Mouse (Mus musculus) thymus, adult 2 months (tissue): ENCODE measurements around the gene Ubald2. TPM values are rescaled to one million over a fixed set of nuclear protein-coding genes. Genes with fewer than 3 reads are reported as not detected.

ENCODE experiments used
- DNase-seq: peaks from one replicate; pipeline ENCODE4 v3.0.0; 2021
- H3K27ac ChIP-seq: fragments of 200-500 bp; 2 replicates; pipeline ENCODE4 v1.5.1; 2012; ENCODE audit warnings: low read length, control low read depth; ENCODE audit not compliant: control insufficient read depth, insufficient read depth
- H3K27me3 ChIP-seq: fragments of 200-500 bp; 2 replicates; pipeline ENCODE4 v1.6.1; 2012; ENCODE audit warnings: mild to moderate bottlenecking, low read length, moderate library complexity, mixed read lengths; ENCODE audit not compliant: control insufficient read depth, insufficient read depth
- H3K36me3 ChIP-seq: fragments of 200-500 bp; 2 replicates; pipeline ENCODE4 v1.6.1; 2012; ENCODE audit warnings: mild to moderate bottlenecking, low read length, moderate library complexity; ENCODE audit not compliant: control insufficient read depth, insufficient read depth
- H3K4me1 ChIP-seq: fragments of 200-500 bp; replicated peaks from 2 replicates; pipeline ENCODE4 v1.6.1; 2012; ENCODE audit warnings: low read length; ENCODE audit not compliant: control insufficient read depth, insufficient read depth
- H3K4me3 ChIP-seq: fragments of 200-500 bp; 2 replicates; pipeline ENCODE4 v1.5.1; 2012; ENCODE audit warnings: mild to moderate bottlenecking, low read length, control low read depth, moderate library complexity; ENCODE audit not compliant: control insufficient read depth, insufficient read depth
- CTCF ChIP-seq: fragments of 200-500 bp; IDR thresholded peaks from 2 replicates; pipeline ENCODE4 v1.5.1; 2012; ENCODE audit warnings: mild to moderate bottlenecking, control low read depth, low read length, moderate library complexity, borderline replicate concordance; ENCODE audit not compliant: control insufficient read depth, poor library complexity, insufficient read depth; ENCODE audit errors: extremely low read depth
- POLR2A ChIP-seq: fragments of 200-500 bp; IDR thresholded peaks from 2 replicates; pipeline ENCODE4 v1.6.1; 2012; ENCODE audit warnings: mild to moderate bottlenecking, low read length, control low read depth, moderate library complexity; ENCODE audit not compliant: control insufficient read depth, poor library complexity, insufficient read depth; ENCODE audit errors: extremely low read depth
- WGBS: fragments of 180-500 bp; shearing (Covaris S2); methylation state at CpG from one replicate; pipeline ENCODE4 v1.1.7; 2018; 5-methylcytosine and 5-hydroxymethylcytosine counted together
- polyA plus RNA-seq: library from polyadenylated mRNA; depleted of rRNA; stranded (reverse); fragments of >200 nt; gene quantifications from 2 replicates; pipeline ENCODE4 v1.2.3, GENCODE M21; 2012; rRNA removed

The Ubald2 gene
- polyA plus RNA-seq, result 558 and 566 TPM in 2 replicates

DNA sequence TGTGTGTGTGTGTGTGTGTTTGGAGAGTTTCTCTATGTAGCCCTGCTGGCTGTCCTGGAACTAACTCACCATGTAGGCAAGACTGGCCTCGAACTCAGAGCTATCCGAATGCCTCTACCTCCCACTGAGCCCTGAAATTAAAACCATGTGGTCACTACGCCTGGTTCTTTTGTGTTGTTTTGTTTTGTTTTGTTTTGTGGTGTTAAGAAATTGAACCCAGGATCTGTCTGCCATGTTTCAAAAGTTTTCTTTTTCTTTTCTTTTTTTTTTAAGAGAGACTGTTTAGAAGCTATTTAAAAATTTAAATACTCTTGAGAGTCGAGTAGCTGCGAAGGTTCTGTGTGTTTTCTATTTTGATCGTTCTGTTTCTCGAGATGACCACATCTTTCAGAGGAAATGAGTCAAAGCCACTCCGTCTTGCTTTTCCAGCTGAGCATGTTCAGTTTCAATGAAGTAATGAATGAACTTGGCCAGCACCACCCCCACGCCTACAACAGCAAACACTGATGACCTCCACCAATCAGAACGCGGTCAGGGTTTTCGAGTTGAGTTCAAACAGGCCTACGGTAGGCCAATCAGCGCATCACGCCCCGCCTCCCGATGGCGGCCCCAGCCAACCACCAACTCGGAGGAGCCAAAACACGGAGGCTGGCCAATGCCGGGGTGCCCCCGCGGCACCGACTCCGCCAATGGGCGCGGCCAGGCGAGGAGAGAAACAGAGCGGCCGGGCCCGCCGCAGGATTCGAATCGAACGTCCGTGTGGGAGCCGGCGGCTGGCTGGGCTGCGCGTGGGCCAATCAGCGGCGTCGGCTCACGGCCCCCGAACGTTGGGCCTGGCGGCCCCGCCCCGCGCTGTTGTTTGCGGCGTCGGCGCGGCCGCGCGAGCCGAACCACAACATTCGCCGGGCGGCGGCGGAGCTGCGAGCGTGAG lies at the start of gene Ubald2:
Gene Ubald2, plus strand, starts transcription at position 739 of the 931 bp plus-strand sequence.
- peak; percentile 71; the same call in 1 of the 2 replicates for TF ChIP-seq POLR2A
- TF ChIP-seq CTCF, result peak; percentile 65
- H3K36me3 ChIP-seq, result peaks cover 7% of the 10 kb centered on the region; the same call in 1 of the 2 replicates
- H3K4me1 ChIP-seq, result peaks cover 34% of the 10 kb centered on the region
- 3% methylated on average over 66 of the region's 66 CpGs for WGBS
- H3K27ac ChIP-seq, result peak within 1 kb of the TSS; percentile 65
- peak within 1 kb of the TSS; percentile 71 for H3K4me3 ChIP-seq
- no peaks in the 10 kb centered on the region for H3K27me3 ChIP-seq
- peak; percentile 99 for DNase-seq

DNA sequence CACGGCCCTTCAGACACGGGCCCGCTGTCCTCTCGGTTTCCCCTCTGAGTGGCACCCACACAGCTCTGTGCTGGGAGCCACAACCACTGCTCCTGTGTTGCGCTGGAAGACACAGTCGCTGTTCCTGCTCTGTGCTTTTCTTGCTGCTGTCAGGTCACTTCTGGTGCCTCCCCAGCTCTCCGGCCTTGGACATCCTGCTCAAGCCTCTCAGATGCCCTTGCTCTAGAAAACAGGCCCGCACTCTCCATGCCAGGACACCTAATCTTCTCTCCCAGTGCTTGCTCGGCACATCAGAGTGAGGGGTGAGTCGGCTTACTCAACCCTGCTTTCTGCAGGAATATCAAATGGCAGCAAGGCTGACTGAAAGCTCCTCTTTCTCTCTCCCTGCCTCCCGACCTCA lies 49.7 kb upstream of the Ubald2 start:
- TF ChIP-seq POLR2A (no peak), CTCF (no peak)
- no peak for DNase-seq
- Histone ChIP-seq H3K4me3 (no peak overlapping the region), H3K4me1 (peaks cover 17% of the 10 kb centered on the region), H3K27ac (no peak overlapping the region), H3K27me3 (no peaks in the 10 kb centered on the region), H3K36me3 (no peaks in the 10 kb centered on the region)
- WGBS, result 94% methylated on average over 11 of the region's 11 CpGs

- WGBS, result 44% methylated on average over 5 of the region's 5 CpGs
- no peak for DNase-seq
- TF ChIP-seq POLR2A, result no peak
- TF ChIP-seq CTCF, result no peak
- no peak overlapping the region for H3K4me3 ChIP-seq
- H3K4me1 ChIP-seq, result peaks cover 17% of the 10 kb centered on the region
- H3K27ac ChIP-seq, result no peak overlapping the region
- H3K36me3 ChIP-seq, result no peaks in the 10 kb centered on the region
- no peaks in the 10 kb centered on the region for H3K27me3 ChIP-seq
These were observed 47.9 kb upstream of the Ubald2 start for GRCm38 (mm10) chr11:116385999-116386398.

DNA sequence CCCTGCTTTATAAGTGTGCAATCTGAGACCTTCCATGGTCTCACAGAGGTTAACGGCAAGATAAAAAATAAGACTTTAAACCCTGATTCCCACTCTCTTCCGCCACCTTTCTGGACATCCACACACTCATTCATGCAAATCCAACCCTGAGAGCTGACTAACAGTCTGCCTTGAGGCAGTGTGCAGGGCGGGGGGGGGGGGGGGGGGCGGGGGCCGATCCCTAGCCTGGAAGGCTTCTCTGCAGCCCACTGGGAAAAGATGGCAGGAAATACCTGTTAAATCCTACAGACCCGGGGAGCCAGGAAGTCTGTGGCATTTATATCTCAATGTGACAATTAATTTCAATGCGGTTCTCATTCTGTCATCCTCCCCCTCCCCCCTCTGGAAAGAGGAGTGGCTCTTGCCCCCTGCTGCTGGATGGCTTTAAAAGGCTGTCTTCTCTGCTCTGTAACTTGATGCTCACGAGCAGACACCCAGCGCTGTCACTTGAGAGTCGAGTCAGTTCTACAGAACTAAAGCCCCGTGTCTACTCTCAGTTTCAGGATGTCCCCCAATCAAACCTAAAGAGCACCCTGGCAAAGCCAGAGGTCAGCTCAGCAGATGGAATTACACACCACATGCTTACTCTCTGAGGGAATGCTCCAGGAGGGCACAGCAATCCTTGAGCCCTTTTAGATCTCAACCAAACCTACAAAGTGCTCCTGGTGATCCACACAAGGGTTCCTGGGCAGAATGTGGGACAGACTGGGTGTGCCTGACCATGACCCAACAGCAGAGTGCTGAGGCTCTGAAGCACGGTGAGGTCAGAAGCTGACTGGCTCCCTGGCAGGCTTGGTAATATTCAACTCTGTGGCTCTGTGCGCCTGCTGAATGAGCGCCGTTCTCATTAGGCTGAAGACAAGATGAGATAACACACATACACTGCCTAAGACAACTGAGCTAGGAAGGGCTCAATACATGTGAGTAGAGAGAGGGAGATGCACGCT lies 46.5 kb upstream of the Ubald2 start:
- H3K4me3 ChIP-seq, result no peak overlapping the region
- WGBS, result 68% methylated on average over 16 of the region's 16 CpGs
- TF ChIP-seq POLR2A, result no peak
- TF ChIP-seq CTCF, result no peak
- DNase-seq, result no peak
- no peaks in the 10 kb centered on the region for H3K27me3 ChIP-seq
- peaks cover 17% of the 10 kb centered on the region for H3K4me1 ChIP-seq
- no peak overlapping the region for H3K27ac ChIP-seq
- no peaks in the 10 kb centered on the region for H3K36me3 ChIP-seq

- Histone ChIP-seq H3K4me1 (peaks cover 17% of the 10 kb centered on the region), H3K27ac (peak overlapping the region; percentile 99), H3K36me3 (no peaks in the 10 kb centered on the region), H3K4me3 (peak overlapping the region; percentile 9; the same call in 1 of the 2 replicates), H3K27me3 (no peaks in the 10 kb centered on the region)
- TF ChIP-seq CTCF (no peak), POLR2A (no peak)
- DNase-seq, result no peak
- 72% methylated on average over 14 of the region's 14 CpGs for WGBS
These were observed 44.9 kb upstream of the Ubald2 start for GRCm38 (mm10) chr11:116388841-116389480.
